Mouse (Mus musculus) adrenal gland, adult (tissue): Measurements from ENCODE around the gene Lonrf2.

Source experiments
- DNase-seq, 2 experiments: peaks; one replicate each; pipeline ENCODE4 v3.0.0; 2022 to 2023; ENCODE audit warnings: low spot score in 1 of 2; ENCODE audit not compliant: inconsistent age in 2 of 2

The Lonrf2 gene

GRCm38 (mm10) chr1:38770676-38771075 lies 65.8 kb downstream of the Lonrf2 start:
- no peak for DNase-seq

- DNase-seq: peak; percentile 26 to 70
Observed at GRCm38 (mm10) chr1:38769920-38770319, 66.6 kb downstream of the Lonrf2 start.

GRCm38 (mm10) chr1:38767812-38768211 lies 68.7 kb downstream of the Lonrf2 start:
- DNase-seq: peak; percentile 46 to 84

GRCm38 (mm10) chr1:38766661-38767572 lies 69.6 kb downstream of the Lonrf2 start:
- DNase-seq: peak; percentile 21 to 45

- DNase-seq: no peak
Observed at GRCm38 (mm10) chr1:38766254-38766653, 70.3 kb downstream of the Lonrf2 start.

GRCm38 (mm10) chr1:38763960-38764613 lies 72.4 kb downstream of the Lonrf2 start:
- DNase-seq: no peak

GRCm38 (mm10) chr1:38760424-38760823 lies 76.1 kb downstream of the Lonrf2 start:
- DNase-seq: no peak

GRCm38 (mm10) chr1:38757791-38758403 lies 78.6 kb downstream of the Lonrf2 start:
- no peak for DNase-seq

- DNase-seq: no peak
Observed at GRCm38 (mm10) chr1:38743863-38744262, 92.6 kb downstream of the Lonrf2 start.
